Mouse (Mus musculus) c-Kit-positive CD71-negative TER-119-negative erythroid progenitor cells, embryonic 14.5 days (primary cell): ENCODE measurements around the gene Commd1.

ENCODE experiments used
- DNase-seq: peaks from one replicate; pipeline ENCODE4 v3.0.0-alpha.2; 2013; ENCODE audit warnings: low read depth

The Commd1 gene

DNA sequence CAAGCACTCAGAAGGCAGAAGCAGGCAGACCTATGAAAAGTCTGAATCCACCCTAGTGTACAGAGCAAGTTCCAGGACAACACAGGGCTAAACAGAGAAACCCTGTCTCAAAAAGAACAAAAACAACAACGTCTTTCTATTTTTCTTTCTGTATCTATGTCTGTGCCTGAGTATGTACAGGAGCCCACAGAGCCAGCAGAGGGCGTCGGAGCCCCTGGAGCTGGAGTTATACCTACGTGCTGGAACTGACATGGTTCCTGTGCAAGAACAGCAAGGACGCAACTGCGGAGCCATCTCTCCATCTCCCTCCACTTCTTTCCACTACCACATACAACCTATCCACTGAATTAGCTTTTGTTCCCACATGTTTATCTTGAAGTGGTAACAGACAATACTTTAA lies 32.1 kb downstream of the Commd1 start:
- DNase-seq, result no peak

DNA sequence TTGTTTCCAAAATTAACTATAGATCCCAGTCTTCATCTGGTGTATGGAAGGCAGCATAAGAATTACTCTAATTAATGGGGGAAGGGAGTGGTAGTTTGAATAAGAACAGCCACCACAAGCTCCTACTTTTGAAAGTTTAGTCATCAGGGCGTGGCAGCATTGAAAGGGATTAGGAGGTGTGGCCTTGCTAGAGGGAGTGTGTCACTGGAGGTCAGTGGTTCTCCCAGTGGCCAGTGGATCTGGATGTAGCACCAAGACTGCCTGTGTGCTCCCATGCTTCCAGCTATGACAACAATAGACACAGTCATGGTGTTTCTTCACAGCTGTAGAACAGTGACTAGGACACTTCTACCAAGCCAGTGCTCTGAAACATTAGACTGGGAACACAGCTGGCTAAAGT lies 33.1 kb downstream of the Commd1 start:
- no peak for DNase-seq

DNA sequence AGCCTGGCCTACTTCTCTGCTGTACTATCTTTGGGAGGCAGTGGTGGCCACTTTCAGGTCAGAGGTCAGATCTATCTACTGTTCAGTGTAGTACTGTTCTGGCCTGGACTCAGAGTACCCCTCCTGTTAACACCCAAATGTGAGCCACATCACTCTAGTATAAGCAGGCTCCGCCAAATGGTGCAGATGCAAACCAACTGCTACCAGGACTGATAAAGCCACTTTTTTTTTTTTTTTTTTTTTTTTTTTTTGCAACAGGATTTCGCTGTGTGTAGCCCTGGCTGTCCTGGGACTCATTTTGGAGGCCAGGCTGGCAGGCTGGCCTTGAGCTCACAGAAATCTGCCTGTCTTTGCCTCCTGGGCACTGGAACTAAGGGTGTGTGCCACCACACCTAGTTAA lies 43.2 kb downstream of the Commd1 start:
- DNase-seq, result no peak

DNA sequence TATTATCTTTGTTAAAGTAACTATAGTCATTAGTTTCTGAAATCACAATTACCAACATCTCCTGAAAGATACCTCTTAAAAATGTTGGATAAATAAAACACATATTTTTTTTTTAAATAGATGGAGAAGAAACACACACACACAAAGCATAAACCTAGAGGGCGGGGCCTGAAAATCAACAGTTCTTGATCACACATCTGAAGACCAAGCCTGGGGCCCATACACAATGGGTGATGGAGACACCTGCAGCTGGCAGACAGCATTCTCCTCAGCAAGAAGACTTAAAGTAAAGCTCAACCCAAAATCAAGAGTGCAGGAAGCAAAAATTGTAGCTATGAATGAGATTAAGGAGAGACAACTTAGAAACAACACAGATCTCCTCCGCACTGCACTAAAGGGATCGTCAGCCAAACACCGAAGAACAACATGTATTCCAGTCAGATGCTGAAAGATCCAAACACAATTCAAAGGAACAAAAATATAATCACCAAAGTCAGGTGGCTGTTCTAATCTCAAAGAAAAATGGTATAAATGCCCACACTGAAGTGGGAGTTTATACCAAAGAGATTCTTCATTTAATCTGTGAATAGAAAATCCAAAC lies 44.4 kb downstream of the Commd1 start:
- no peak for DNase-seq

DNA sequence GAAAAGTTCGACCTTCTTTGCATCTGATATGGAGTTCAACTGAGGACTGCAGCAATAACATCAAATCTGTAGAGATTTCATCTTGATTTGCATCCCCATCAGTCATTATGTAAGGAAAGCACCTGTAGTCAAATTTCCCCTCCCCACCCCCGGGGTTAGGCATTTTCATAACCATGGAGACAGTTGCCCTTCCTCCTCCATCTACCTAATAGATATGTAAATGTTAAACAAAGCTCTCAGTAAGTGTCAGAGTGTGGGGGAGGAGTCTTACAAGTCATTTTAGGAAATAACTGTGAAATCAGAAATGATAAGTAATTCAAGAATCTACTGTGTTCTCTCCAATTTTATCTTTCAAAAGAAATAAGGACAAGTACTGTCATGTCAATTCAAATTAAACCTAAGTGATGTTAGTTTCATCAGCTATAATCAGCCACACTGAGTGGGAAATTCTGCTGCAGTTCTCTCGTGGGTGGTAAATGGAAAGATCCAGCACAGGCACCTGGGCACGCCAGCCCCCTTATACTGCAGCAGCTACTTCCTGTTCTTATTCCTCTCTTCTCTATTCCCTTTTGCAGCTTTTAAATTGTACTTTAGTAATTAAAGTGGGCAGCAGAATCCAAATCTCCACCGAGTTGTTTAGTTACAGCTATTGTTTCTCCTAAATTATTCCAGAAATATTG lies 45.6 kb downstream of the Commd1 start:
- no peak for DNase-seq

DNA sequence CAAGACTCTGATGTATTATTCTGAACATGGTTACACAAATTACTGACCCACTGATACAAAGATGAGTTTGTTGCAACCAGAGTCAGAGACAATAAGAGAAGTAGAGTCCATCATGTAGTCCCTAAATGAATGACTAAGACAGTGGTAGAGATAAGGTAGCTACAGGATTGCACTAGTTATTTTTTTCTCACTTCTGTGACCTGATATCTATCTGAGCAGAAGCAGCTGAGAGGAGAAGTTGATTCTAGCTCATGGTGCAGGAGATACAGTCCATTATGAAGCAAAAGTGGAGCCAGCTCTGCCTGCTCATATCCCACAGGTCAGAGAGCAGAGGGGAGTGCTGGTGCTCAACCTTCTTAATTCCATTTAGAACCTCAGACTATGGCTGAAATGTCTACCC lies 50.0 kb downstream of the Commd1 start:
- no peak for DNase-seq

DNA sequence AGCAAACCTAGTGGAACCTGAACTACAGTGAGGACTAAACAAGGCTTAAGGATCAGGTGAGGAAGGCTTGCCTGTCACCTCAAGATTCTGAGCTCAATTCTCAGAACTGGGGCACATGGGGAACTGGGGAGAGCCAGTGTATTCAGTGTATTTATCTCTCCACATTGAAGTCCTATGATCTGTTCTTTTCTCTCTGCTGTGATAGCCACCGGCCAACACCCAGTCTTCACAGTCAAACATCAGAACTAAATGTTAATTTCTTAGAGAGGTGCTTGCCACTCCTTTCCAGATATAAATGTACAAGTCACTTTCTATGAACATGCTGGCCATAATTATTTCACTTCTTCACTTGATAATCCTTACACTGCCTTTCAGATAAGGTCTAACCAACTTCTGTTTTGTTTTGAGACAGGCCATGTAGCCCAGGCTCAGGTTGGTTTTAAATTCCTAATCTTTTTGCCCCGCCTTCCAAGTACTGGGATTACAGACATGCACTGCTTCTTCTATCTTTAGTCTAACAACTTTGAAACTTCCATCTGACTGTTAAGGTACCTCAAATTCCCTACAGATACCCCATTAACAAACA lies 50.8 kb downstream of the Commd1 start:
- no peak for DNase-seq

DNA sequence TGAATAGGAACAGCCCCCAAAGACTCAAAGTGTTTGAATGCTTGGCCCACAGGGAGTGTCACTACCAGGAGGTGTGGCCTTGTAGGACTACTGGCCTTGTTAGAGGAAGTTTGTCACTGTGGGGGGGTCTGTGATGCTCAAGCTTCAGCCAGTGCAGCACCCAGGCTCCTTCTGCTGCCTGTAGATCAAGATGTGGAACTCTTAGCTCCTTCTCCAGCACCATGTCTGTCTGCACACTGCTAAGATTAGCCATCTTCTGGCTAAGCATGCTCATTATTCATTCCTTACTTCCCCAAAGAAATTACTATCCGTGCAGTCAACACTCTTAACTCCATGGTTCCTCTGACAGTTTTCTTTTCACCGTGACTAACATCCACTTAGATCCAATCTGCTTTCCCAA lies 52.1 kb downstream of the Commd1 start:
- DNase-seq, result no peak

DNA sequence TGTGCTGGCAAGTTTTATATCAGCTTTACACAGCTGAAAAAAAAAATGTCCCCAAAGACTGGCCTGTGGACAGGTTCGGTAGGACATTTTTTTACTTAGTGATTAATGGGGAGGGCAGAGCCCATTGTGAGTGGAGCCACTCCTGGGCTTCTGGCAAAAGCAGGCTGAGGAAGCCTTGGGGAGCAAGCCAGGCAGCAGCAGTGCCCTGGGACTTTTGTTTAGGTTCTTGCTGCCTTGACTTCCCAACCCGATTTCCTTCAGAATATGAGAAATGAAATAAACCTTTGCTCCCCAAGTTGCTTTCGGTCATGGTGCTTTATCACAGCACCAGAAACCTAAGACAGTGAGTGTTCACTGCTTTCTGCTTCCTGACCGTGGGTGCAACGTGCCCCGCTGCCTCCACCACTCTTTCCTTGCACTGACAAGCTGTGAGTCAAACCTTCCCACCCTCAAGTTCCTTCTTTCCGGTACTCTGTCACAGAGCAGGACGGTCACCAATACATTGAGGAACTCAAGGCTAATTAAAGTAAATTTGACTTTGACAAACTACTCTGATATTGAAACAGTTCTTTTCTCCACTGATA lies 53.5 kb downstream of the Commd1 start:
- peak; percentile 42 for DNase-seq

DNA sequence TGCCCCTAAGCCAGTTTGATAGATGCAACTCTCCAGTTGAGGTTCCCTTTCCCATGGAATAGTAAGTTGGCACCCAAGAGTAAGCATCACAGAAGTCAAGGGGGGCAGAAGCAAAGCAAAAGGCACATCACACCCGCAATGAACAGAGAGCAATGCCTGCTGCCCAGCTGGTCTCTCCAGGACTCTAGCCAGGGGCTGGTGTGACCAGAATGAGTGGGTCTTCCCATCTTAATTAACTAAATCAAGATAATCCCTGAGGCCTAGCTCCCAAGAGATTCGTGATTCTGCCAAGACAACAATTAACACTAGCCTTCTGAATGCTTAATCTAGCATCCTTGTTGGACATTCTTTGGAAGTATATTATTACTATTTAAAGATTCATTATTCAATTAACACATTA lies 58.6 kb downstream of the Commd1 start:
- DNase-seq, result no peak

DNA sequence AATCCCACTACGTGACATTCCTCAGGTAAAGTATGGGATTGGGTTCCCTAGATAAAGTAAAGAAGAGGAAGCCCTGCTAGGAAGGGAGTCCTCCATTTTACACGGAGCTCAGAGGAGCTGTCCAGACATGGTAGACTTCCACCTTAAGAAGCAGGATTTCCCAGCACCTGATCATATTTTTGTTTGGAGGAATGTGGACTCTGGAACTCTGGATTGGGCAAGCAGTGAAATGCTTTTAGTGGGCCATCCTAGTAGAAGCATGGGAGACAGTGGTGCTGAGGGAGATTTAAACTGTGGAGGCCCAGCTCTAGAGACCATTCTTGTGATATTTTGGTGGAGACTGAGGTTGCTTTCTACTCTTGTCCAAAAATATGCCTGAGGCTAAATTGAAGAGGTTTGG lies 59.6 kb downstream of the Commd1 start:
- DNase-seq, result no peak

DNA sequence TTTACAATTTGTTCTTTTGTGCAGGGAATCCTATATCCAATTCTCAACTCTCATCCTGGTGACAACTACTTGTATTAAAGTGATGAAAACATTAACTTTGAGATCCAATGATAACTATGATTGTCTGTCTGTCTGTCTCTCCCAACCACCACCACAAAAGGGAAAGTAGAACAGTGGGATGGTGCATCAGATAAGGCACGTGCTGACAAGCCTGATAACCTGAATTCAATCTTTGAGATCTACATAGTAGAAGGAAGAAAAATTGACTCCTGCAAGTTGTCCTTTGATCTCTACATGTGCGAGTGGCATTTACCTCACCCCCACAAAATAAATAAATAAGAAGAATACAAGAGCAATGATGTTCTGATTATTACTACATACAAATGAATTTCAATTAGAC lies 62.8 kb downstream of the Commd1 start:
- DNase-seq, result no peak

DNA sequence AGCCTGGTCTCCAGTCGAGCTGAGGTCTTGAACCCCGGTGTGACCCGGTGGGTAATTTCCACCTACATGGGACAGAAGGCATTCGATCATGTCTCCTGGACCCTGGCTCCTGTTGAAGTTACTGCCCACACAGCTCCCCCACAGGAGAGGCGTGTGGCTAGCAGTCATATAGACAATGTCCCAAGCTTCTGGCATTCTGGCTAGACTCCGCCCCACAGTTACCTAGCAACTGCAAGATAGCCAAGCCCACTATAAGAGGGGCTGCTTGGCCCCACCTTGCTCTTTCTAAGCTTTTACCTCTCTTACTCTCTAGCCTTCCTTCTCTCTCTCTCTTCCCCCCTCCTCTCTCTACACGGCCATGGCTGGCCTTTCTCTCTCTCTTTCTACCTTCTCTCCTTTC lies 64.4 kb downstream of the Commd1 start:
- no peak for DNase-seq

DNA sequence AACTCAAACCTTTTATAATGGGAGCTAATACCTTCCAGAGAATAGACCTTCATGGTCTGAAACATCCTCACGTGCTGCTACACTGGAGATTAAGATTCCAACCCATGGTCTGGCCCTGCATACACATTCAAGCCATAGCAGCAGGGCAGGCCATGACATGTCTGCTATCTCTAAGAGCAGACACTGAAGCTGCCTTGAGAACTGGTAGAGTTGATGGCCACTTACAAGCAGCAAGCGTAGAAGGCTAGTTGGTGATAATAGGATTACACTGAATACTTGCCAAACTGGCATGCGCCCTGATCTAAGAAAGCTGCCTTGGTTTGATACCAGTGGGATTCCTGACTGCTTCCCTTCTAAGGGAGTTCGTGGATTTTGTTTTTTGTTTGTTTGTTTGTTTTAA lies 68.4 kb downstream of the Commd1 start:
- no peak for DNase-seq

DNA sequence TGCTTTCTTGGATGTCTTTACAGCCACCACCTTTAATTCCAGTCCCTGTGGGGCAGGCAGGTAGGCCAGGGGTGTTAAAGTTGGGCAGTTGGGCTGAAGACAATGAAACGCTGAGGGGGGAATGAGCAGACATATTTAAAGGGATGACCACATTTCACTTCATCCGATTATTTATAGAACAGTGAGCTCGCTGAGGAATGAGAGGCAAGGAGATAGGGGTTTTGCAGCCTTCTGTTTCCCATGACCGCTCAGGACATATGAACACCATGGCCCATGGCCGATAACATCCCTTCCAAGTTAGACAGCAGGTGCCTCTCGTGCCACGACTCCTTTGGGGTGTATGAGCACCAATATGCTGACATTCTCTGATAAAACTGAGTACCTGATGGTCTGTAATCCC lies 70.4 kb downstream of the Commd1 start:
- DNase-seq, result no peak

DNA sequence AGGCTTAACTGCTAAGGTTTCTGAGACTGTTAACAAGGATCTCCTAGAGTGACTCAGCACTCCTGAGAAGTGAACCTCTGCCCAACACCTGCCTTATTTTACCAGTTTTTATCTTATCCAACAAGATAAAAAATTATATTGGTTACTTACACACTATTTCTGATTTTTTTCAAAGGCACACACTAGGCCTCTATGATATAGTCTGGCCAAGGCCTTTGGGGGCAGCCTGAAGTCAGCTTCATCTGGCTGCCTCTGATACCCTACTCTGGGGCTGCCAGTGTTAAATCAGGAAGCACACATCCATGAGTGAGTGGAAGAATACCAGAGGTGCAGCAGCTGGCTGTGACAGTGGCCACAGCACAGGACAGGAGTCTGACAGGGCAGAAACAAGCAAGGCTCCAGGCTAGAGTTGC lies 75.7 kb downstream of the Commd1 start:
- DNase-seq, result no peak

DNA sequence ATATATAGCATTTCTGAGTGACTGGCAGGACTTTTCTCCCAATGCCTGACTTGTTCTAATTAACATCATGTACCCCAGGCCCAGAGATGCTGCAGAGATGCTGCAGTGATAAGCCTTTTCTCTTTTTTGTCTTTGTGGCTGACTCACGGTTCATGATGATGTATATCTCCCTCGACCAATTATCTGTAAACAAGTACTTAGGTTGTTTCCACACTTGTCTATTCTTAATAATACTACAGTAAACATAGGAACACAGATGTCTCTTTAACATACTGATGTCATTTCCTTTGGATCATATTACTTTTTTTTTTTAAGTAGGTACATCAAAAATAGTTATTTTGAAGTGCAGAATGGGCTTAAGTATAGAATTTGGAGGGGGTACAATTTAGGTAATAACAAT lies 79.3 kb downstream of the Commd1 start:
- DNase-seq, result no peak

DNA sequence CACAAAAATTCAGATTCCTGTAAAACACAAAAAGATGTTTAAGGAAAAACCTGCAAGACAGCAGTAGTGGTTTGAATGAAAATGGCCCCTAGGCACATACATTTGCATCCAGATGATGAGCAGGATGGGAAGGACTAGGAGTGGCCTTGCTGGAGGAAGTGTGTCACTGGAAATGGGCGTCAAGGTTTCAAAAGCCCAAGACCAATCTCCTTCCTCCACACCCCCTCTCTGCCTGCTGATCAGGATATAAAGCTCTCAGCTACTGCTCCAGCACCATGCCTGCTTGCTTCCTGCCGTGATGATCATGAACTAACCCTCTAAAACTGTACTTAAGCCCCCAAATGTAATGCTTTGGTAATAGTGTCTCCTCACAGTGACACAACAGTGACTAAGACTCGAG lies 82.1 kb downstream of the Commd1 start:
- DNase-seq, result no peak

DNA sequence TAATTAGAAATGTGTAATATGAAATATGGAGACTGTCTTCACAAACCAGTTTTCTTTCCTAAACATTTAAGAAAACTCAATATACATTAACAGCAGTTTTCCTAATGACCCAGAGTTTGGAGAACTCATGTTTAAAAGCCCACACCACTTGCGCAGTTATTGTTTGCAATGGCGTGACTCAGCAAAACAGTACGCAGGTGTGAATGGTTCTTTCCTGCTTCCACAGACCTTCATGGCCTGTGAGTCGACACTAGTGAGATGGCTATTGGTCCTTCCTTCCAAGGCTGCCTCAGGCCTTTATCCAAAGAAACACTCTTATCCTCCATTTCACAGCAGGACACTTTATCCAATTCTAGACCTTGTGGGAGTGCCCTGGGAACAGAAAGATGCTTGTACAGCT lies 84.5 kb downstream of the Commd1 start:
- DNase-seq, result no peak

DNA sequence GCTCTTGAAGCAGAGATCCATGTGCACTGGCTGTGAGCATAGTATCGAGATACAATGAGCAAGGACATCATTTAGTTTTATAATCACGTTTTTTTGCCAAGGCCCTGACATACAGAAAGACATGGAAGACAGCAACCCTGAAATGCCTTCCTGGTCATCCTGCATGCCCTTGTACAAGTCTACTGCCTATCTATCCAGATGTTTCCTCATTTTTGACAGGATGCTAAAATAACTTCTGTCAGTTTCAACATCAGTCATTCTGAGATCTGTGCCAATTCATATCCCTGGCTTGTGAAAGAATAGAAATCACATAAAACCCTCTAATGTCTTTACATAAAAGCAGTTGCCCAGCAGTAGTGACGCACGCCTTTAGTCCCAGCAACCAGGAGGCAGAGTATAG lies 85.1 kb downstream of the Commd1 start:
- DNase-seq, result no peak

DNA sequence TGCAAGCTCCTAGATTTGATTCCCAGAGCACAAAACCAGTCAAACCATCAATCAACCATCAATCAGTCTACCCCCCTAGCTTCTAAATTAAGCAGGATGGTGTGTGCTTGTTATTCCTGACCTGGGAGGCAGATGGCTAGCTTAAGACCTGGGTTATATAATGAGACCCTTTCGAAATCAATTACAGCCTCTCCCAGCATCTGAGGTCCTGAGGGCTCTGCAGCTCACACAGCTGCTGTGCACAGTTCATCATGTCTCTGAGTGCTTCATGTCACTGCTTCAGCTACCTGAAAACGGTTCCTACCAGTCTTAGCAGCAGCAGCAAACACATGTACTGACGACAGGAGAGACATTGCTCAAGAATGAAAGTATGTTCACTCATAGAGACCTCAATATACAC lies 89.1 kb downstream of the Commd1 start:
- no peak for DNase-seq

DNA sequence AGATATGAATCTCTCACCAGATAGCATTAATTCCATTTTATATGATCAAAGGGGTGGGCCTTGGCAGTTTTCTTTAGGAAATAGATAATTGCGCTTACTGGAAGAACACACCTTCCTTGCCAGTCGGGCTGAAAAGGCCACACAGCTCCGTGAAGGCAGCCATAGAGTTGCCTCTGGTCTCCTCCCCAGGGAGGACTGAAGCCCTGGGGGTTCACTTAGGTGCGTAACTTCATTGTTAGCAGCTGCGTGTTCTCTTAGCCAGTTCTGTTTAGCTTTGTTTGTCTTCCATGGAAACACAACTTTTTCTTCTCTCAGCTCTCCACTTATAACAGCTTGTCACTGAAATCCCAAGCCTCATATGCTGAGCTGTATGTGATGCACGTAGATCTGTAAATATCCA lies 89.7 kb downstream of the Commd1 start:
- DNase-seq, result no peak

DNA sequence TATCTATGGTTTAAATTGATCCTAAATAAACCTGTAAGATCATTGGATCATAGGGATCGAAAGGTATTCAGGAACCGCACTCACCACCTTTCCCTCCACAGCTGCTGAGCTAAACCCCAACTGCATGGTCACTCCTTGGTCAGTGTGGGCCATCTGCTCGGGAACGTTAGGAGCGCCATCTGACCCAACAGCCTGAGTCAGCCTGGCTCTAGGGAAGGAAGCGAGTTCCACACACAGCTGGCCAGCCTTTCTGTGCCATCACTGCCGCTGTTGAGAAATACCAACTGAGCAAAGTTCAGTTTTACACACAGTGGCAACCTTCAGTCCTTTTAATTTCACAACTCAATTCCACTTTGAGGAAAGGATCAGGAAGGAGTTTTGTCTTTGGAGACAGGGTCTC lies 90.3 kb downstream of the Commd1 start:
- no peak for DNase-seq

DNA sequence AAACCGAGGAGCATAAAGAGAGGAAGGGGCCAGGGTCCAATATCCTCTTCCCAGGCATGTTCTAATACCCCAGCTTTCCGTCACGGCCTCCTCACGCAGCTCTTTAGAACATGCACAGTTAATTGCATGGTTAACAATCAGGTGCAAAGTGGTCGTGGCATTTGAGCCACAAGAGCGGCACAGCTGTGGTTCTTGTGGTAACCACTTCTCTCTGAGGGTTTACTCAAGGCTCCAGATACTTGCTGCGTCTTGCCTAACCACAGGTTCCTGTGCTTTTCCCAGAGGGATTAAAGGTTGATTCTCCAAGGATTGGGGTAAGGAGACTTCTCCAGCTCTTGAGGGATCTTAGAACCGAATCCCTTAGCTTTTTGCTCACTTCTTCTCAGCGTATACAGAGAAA lies 90.9 kb downstream of the Commd1 start:
- DNase-seq, result no peak
